Mouse (Mus musculus) CH12F3 (cell line): ENCODE results near the gene Taar8b.
"Not testable (repeated sequence)": the region's sequence is repeated elsewhere in the genome, so short reads cannot be mapped to it uniquely, and the experiment has no call there.

Experiments
- in situ Hi-C: fragments of 300-500 bp; cut with MboI; formaldehyde crosslinking; loops from 2 replicates; pipeline ENCODE4 v1.14.3; 2020; ENCODE audit warnings: low sequenced_read_pairs

Gene Taar8b

GRCm38 (mm10) chr10:24092194-24092593 lies at the start of gene Taar8b:
Gene Taar8b, minus strand, starts transcription at chr10:24092294.
- in situ Hi-C loops = loop anchor here (25.0 kb wide), 1 partner anchor 280 kb away; no protein-coding TSS in a partner anchor

GRCm38 (mm10) chr10:24138623-24139261 lies 46.6 kb upstream of the Taar8b start:
- in situ Hi-C loops = no loop called here

GRCm38 (mm10) chr10:24134071-24134645 lies 42.1 kb upstream of the Taar8b start:
- in situ Hi-C loops = no loop called here

- in situ Hi-C loops = no loop called here
Measured at GRCm38 (mm10) chr10:24133132-24133531, 41.0 kb upstream of the Taar8b start.

GRCm38 (mm10) chr10:24132273-24132672 lies 40.2 kb upstream of the Taar8b start:
- in situ Hi-C loops = no loop called here

GRCm38 (mm10) chr10:24131451-24132262 lies 39.6 kb upstream of the Taar8b start:
- in situ Hi-C loops = no loop called here

- in situ Hi-C loops = no loop called here
Measured at GRCm38 (mm10) chr10:24111116-24111778, 19.2 kb upstream of the Taar8b start.

- in situ Hi-C loops = not testable (repeated sequence)
Measured at GRCm38 (mm10) chr10:24109434-24109833, 17.3 kb upstream of the Taar8b start, which contains the start of gene Taar9. Gene Taar9, minus strand, starts transcription at chr10:24109534.

GRCm38 (mm10) chr10:24108236-24108635 lies 16.1 kb upstream of the Taar8b start:
- in situ Hi-C loops = no loop called here

GRCm38 (mm10) chr10:24107747-24108146 lies 15.7 kb upstream of the Taar8b start:
- in situ Hi-C loops = no loop called here

- in situ Hi-C loops = not testable (repeated sequence)
Measured at GRCm38 (mm10) chr10:24103299-24103698, 11.2 kb upstream of the Taar8b start.

- in situ Hi-C loops = not testable (repeated sequence)
Measured at GRCm38 (mm10) chr10:24101812-24102211, 9.7 kb upstream of the Taar8b start, which contains the start of gene Taar8c. Gene Taar8c, minus strand, starts transcription at chr10:24101912.

GRCm38 (mm10) chr10:24097010-24097409 lies 4.9 kb upstream of the Taar8b start:
- in situ Hi-C loops = loop anchor here (25.0 kb wide), 1 partner anchor 285 kb away; no protein-coding TSS in a partner anchor

- in situ Hi-C loops = loop anchor here (25.0 kb wide), 1 partner anchor 275 kb away; no protein-coding TSS in a partner anchor
Measured at GRCm38 (mm10) chr10:24087168-24087567, 4.9 kb downstream of the Taar8b start.

- in situ Hi-C loops = loop anchor here (25.0 kb wide), 1 partner anchor 274 kb away; no protein-coding TSS in a partner anchor
Measured at GRCm38 (mm10) chr10:24086555-24086954, 5.5 kb downstream of the Taar8b start.

- in situ Hi-C loops = loop anchor here (25.0 kb wide), 1 partner anchor 274 kb away; no protein-coding TSS in a partner anchor
Measured at GRCm38 (mm10) chr10:24085936-24086335, 6.2 kb downstream of the Taar8b start.

GRCm38 (mm10) chr10:24080166-24080565 lies 11.9 kb downstream of the Taar8b start:
- in situ Hi-C loops = loop anchor here (25.0 kb wide), 1 partner anchor 268 kb away; no protein-coding TSS in a partner anchor

GRCm38 (mm10) chr10:24076200-24076599 lies 15.9 kb downstream of the Taar8b start, which contains the start of gene Taar8a:
Gene Taar8a, plus strand, starts transcription at chr10:24076500.
- in situ Hi-C loops = loop anchor here (25.0 kb wide), 1 partner anchor 264 kb away; no protein-coding TSS in a partner anchor

- in situ Hi-C loops = loop anchor here (25.0 kb wide), 1 partner anchor 262 kb away; no protein-coding TSS in a partner anchor
Measured at GRCm38 (mm10) chr10:24074751-24075150, 17.3 kb downstream of the Taar8b start.

GRCm38 (mm10) chr10:24058986-24059385 lies 33.1 kb downstream of the Taar8b start:
- in situ Hi-C loops = no loop called here
